Mouse (Mus musculus): ENCODE results near the gene Rbbp8nl.

DNA sequence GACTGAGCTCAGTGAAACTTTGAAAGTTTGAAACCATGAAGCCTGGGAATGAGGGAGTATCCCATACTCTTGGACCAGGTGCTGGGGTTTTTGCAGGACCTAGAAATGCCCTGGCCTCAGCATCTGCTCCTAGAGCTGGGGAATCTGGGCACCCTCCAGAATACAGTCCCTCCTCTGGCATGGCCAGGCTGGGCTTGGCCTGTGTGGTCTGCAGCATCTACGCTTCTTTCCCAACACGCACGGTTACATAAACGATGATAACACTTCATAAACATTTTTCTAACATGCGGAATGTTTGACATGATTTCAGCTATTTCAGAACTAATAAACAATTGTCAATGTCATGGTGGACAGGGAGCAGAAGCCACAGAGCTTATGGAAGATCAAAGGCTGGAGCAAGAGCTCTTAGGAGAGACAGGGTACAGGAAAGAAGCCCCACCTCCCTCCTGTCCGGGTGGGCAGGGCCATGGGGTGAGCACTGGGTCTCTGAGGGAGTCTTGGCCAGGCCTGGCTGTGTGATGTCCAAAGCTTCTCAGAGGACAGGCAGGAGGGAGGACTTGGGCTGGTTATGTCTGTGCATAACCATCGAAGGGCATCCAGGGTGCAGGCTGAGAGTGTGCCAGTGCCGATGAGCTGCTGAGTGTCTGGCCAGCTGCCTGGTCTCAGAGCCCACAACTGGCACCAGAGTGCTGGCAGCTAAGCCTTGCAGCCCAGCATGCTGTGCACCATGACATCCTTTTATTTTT, 16.9 kb upstream of the Rbbp8nl start:
- TF ChIP-seq POLR2A (IDR thresholded peaks at IDR 0.05; ENCODE audit: insufficient read length, low read depth) (no peak), TCF12 (IDR thresholded peaks at IDR 0.05; ENCODE audit: insufficient read depth, poor library complexity, severe bottlenecking) (no peak), POLR2AphosphoS2 (IDR thresholded peaks at IDR 0.05; ENCODE audit: insufficient read length, low read depth) (no peak), USF1 (IDR thresholded peaks at IDR 0.05; ENCODE audit: low read depth) (no peak), CEBPB (IDR thresholded peaks at IDR 0.05; ENCODE audit: insufficient read depth, poor library complexity, severe bottlenecking) (no peak)
